Mouse (Mus musculus) E14TG2a.4 (cell line): ENCODE results near the gene Sost.

Experiments used
- CTCF ChIP-seq: conservative IDR thresholded peaks from 2 replicates; pipeline ENCODE4 v1.5.1; 2014; ENCODE audit warnings: low read length
- NANOG ChIP-seq: IDR thresholded peaks from 2 replicates; pipeline ENCODE4 v1.6.1; 2014; ENCODE audit warnings: borderline replicate concordance, low read length, mixed read lengths
- POU5F1 ChIP-seq: IDR thresholded peaks from 2 replicates; pipeline ENCODE4 v1.6.1; 2014; ENCODE audit warnings: low read length, borderline replicate concordance

- TF ChIP-seq CTCF (no peak), NANOG (no peak), POU5F1 (no peak)
These were observed 2.2 kb downstream of the Sost start for GRCm38 (mm10) chr11:101964647-101965046.
